Mouse (Mus musculus): ENCODE measurements around the gene Kctd12b. TPM values are rescaled to one million over a fixed set of nuclear protein-coding genes. Genes with fewer than 3 reads are reported as not detected.
"Not testable (repeated sequence)": the region's sequence is repeated elsewhere in the genome, so short reads cannot be mapped to it uniquely, and the experiment has no call there.

The Kctd12b gene
- total RNA-seq (2022) = 1 to 10 TPM; 2.2 to 3.0 (median 2.9) TPM

DNA sequence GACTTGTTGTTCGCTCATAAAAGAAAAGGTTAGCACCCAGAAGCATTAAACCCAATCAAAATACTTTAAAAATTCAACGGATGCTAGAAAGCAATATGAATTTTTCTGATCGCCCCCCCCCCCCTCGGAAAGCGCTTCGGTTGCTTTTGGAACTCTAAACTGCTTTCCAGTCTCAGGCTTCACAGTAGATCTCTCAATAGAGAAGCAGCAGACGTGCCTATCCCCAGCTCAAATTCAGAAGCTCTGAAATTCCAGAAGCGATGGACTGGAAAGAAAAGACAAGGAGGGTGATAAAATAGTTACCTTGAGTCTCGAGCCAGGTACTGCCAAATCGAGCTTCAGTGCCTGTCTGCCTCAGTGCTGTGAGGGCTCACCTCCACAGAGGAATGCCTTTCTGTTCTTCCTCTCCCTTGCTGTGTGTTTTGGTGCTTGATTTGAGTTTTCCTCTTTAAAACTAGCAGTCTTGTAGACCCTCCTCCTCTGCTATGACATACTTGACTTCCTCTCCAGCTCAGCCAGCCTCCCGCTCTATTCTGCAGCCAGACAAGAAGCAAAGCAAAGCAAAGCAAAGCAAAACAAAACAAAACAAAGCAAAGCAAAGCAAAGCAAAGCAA is at the start of gene Kctd12b:
Kctd12b (minus strand) TSS at position 610 of the 614 bp plus-strand sequence.
- no peak for DNase-seq (ENCODE audit: low spot score in 2 of 2)

DNA sequence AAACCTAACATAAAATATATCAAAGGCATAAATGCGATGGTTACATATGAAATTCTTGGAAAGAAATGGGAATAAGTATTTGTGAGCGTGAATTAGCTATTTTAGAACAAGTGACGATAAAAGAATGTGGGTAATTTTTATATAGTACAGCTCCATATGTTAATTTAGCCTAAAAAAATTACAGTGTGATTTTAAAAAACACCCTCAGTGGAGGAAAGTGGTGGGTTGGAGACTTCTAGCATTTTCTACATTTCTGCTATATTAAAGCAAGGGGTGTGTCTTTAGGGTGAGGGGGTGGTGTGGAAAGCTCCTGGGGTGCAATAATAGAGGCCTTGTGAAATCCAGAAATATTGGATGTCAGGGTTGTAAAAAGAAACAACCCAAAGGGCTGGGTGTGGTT is 46.3 kb upstream of the Kctd12b start:
- no peak for DNase-seq (ENCODE audit: low spot score in 2 of 2)

DNA sequence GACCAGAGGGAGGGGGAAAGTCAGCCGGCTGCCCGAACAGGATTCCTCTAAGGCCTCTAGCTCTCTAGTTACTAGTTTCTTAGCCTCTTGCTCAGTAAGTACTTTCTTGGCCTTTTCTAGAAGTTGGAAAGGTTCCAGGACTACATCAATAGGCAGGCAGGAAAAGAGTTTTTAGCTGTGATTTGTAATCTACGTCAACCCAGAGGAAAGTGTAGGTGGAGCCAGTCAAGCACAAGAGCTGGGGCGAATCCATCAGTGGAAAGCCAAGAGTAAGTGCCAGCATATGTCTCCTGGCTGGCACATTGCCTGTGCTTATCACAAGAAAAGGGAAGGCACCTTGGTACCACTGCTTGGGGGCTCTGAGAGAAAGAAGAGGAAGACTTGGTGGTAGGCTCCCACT is 39.5 kb upstream of the Kctd12b start:
- DNase-seq (ENCODE audit: low spot score in 2 of 2) = peak in 1 of 2 experiments; percentile 7

DNA sequence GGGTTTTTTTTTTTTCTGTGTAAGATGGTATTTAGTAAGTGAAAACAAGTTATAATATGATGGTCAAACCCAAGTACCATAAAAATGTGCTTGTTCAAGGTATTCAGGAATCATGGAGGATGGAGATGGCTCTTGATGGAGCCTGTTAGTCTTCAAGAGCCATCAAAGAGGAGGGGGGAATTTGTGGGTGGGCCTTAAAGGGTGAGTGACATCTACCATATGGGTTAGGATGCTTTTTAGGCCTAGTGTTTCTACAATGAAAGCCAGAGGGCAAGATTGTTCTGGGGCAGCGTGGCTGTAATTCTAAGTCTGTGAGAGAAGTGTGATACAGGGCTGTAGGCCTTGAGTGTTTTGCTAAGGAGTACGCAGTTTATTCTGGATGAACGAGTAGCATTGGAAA is 28.2 kb upstream of the Kctd12b start:
- DNase-seq (ENCODE audit: low spot score in 2 of 2) = no peak

DNA sequence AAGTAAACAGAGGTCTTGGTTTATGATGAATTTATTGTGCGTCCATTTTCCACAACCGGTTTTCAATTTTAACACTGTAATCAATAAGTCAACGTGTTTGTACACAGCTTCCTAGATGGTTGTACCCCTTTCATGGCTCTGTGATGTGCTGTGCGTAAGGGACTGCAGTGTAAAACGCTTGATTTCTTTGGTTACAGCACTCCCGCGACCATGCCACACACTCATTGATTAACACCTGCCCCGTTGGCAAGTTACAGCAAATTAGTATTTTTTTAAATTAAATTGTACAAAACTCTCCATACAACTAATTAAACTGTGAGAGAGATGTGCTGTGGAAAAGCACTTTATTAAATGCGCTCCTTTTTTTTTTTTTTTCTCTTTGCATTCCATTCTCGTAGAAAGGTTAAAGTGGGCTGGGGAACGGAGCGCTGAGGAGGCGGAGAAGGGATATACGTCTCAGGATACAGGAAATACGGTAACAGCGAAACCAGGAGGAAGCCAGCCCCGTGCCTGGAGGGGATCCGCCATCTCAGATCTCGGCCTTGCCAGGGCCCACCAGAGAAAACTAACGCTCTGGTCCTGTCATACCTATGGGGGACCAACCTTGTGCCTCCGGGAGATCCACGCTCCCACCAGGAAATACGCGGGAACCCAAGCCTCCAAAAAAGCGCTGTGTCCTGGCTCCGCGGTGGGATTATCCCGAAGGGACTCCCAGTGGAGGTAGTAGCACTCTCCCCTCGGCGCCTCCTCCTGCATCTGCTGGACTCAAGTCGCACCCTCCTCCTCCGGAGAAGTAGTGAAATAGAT is 27.1 kb upstream of the Kctd12b start, which contains the start of gene Nbdy:
Nbdy (plus strand) TSS at position 481 of the 807 bp plus-strand sequence.
- peak; percentile 30 to 42 for DNase-seq (ENCODE audit: low spot score in 2 of 2)

DNA sequence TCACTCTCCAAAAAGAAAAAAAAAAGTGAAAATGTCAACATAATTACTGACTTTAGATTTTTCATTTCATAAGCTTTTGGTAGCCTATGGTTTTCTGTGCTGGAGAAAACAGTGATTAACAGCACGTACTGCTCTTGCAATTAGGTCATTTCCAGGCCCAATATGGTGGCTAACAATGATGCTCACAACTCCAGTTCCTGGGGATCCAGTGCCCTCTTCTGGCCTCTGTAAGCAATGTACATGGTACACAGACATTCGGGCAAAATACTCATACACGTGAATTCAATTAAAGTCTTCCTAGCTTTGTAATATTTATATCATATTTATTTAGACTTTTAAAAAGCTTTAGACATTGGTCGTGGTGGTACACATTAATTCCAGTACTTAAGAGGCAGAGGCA is 23.4 kb upstream of the Kctd12b start:
- no peak for DNase-seq (ENCODE audit: low spot score in 2 of 2)

DNA sequence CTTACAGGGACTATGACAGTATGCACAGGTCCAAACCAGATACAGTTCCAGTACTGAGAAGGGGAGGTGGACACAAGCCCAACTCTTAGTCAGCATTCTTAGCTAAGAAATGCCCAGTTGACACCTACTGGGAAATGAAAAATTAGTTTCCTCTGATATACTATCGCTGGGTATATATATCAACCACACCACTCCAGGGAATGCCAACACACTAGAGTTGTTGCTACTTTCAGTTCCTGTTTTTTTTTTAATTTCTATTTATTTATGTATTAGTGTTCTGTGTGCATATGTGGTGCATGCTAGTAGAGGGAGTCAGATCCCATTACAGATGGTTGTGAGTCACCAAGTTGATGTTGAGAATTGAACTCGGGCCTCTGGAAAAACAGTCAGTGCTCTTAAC is 20.5 kb upstream of the Kctd12b start:
- DNase-seq (ENCODE audit: low spot score in 2 of 2) = no peak

DNA sequence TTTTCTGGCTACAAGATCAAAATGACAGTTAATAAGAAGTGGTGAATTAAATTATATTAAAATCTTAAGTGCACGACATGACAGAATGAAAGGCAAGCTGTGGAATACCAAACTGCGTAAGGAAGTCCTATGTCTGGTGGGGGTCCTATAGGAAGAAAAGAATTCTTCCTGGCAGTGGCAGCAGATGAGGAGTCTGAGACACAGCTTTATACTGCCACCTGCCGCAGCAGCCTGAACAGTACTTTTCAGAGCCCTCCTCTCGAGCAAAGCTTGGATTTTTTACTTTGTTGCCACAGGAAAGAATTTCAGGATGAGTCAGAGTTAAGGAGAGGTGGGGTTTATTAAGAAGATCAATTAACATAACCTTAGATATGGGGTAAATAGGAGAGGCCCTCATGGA is 11.5 kb upstream of the Kctd12b start:
- DNase-seq (ENCODE audit: low spot score in 2 of 2) = no peak

DNA sequence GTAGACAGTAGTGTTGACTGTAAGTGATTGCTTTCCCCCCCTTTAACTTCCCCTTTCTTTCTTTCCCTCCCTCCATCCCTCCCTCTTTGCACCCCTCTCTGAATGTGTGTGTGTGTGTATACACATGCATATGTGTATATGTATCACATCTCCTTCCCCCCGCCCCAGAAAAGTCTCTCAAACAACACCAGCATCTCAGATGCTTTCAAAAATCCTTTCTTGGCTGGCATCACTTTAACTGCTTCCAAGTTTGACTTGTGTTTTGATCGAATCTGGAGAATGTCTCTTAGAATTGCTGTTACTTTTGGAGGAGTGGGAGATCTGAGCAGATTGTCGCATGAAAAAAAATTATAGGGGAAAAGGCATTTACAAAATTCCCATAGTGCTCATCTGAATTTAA is 4.3 kb upstream of the Kctd12b start:
- DNase-seq (ENCODE audit: low spot score in 2 of 2) = no peak

DNA sequence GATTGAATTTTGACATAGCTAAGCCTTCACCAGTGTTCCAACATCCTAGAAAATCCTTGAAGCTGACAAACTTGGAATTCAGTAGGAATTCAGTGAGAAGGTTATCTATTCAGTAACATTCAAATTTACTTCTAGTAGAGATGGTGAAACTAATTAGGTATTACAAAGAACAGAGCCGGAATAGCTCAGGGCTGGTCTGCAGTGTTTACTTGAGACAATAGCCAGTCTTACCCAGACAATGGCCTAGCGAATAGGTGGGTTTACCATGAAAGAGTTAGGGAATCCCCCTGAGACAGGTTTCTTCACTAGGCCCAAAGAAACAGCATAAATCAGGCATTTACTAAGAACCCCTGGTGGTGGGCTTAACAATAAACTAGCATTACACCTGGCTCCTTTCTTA is 28.0 kb downstream of the Kctd12b start:
- DNase-seq (ENCODE audit: low spot score in 2 of 2) = not testable (repeated sequence)

DNA sequence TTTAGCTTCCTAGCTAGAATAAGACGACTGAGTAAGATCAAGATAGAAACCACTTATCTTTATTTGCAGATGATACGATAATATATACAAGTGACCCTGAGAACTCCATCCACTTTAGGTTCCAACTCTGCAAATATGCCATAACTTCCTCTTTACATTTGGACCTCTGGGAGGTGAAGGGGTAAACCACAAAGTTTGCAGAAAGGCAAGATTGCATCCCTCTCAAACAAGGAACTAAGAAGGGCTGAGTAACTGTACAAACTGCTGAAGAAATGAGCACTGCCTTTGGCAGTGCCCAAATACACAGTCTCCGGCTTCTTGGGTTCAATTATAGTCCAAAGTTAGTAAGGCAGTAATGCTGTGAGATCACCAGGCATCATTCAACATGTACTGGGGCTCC is 31.3 kb downstream of the Kctd12b start:
- no peak for DNase-seq (ENCODE audit: low spot score in 2 of 2)

DNA sequence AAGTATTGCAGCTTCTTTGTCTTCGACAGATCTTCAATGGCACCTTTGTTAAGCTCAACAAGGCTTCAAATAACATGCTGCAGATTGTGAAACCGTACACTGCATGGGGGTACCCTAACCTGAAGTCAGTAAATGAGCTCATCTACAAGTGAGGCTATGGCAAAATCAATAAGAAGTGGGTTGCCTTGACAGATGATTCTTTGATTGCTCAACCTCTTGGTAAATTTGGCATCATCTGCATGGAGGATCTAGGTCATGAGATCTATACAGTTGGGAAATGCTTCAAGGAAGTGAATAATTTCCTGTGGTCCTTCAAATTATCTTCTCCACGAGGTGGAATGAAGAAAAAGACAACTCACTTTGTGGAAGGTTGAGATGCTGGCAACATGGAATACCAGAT is 39.2 kb downstream of the Kctd12b start:
- DNase-seq (ENCODE audit: low spot score in 2 of 2) = no peak

DNA sequence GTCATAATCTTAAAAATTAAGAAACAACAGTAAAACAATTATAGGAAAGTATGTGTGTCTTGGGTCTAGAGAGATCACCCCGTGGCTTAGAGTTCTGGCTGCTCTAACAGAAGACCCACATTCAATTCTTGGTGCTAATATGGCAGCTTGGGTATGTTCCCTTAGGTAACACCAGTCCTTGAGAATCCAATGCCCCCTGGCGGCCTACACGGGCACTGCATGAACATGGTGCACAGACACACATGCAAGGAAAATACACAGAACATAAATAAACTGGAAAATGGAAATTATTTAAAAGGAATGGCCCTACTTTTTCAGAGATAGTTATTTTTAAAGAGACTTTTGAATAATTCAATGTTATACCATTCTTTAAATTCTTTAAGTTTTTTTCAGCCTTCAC is 55.6 kb downstream of the Kctd12b start:
- DNase-seq (ENCODE audit: low spot score in 2 of 2) = no peak

DNA sequence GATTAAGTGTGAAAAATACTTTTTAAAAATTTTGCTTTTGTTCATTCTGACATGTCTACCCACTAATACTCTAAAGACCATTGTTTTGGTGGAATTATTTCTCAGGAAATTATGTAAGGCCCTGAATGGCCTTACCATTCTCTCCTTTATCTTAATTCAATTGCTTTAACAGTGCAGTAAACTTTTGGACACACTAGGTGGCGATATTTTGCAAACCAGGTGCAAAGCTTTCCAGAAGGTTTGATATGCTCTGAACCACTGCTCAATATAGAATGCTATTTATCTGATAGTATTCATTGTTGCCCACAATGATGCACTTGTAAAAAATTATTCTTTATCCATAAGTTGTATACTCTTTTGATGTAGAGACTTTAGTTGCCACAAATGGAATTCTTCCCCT is 59.9 kb downstream of the Kctd12b start:
- no peak for DNase-seq (ENCODE audit: low spot score in 2 of 2)

Other genes starting within 250 kb of the Kctd12b start
- 100 to 1,000 TPM; 206 to 222 (median 215) TPM for gene Ubqln2, start 198.2 kb downstream of the Kctd12b start, total RNA-seq (2022)
- gene Cypt3, start 137.8 kb downstream of the Kctd12b start, total RNA-seq (2022) = not detected
- gene Nbdy, start 27.2 kb upstream of the Kctd12b start, total RNA-seq (2022) = 10 to 100 TPM; 47.9 to 61.5 (median 52.7) TPM
- 1 to 10 TPM; 5.4 to 9.0 (median 7.3) TPM for gene Spin2c, start 135.8 kb upstream of the Kctd12b start, total RNA-seq (2022)

All from left cerebral cortex, adult 8-10 months (tissue).